Mouse (Mus musculus): ENCODE results near the gene Slc39a3.

Slc39a3 gene

GRCm38 (mm10) chr10:80985241-80985969, 51.8 kb downstream of the Slc39a3 start:
- no peak for DNase-seq (ENCODE audit: low read depth, low spot score)

- DNase-seq (ENCODE audit: low read depth, low spot score) = no peak
Observed at GRCm38 (mm10) chr10:80984223-80984622, 53.0 kb downstream of the Slc39a3 start.

- no peak for DNase-seq (ENCODE audit: low read depth, low spot score)
Observed at GRCm38 (mm10) chr10:80982381-80982780, 54.8 kb downstream of the Slc39a3 start.

GRCm38 (mm10) chr10:80981564-80982112, 55.6 kb downstream of the Slc39a3 start:
- DNase-seq (ENCODE audit: low read depth, low spot score) = no peak
